Mouse (Mus musculus) lung, adult 2 months (tissue): ENCODE data around the gene Gramd1b. TPM values are rescaled to one million over a fixed set of nuclear protein-coding genes. Genes with fewer than 3 reads are reported as not detected.

Experiments used
- DNase-seq: peaks from one replicate; pipeline ENCODE4 v3.0.0; 2022
- H3K4me1 ChIP-seq: fragments of 200-500 bp; 2 replicates; pipeline ENCODE4 v1.6.1; 2011; ENCODE audit warnings: low read length; ENCODE audit not compliant: control insufficient read depth, insufficient read depth
- H3K4me3 ChIP-seq: fragments of 200-500 bp; replicated peaks from 2 replicates; pipeline ENCODE3; 2011; ENCODE audit warnings: low read depth, mild to moderate bottlenecking, control low read depth, low read length; ENCODE audit errors: extremely low read depth
- CTCF ChIP-seq: fragments of 200-500 bp; IDR thresholded peaks from 2 replicates; pipeline ENCODE4 v1.5.1; 2011; ENCODE audit warnings: mild to moderate bottlenecking, low read length, control low read depth; ENCODE audit not compliant: insufficient read depth
- POLR2A ChIP-seq: fragments of 200-500 bp; IDR thresholded peaks from 2 replicates; pipeline ENCODE4 v1.6.1; 2011; ENCODE audit warnings: low read depth, mild to moderate bottlenecking, control low read depth, low read length, borderline replicate concordance; ENCODE audit errors: extremely low read depth
- whole genome bisulfite sequencing: fragments of 180-500 bp; shearing (Covaris S2); methylation state at CpG from one replicate; pipeline ENCODE4 v1.1.7; 2018; 5-methylcytosine and 5-hydroxymethylcytosine counted together
- polyA plus RNA-seq: library from polyadenylated mRNA; depleted of rRNA; stranded (reverse); fragments of >200 nt; gene quantifications from 2 replicates; pipeline ENCODE4 v1.2.3, GENCODE M21; 2012

Gramd1b gene
- polyA plus RNA-seq, 1 experiment, result 19.0 TPM

DNA sequence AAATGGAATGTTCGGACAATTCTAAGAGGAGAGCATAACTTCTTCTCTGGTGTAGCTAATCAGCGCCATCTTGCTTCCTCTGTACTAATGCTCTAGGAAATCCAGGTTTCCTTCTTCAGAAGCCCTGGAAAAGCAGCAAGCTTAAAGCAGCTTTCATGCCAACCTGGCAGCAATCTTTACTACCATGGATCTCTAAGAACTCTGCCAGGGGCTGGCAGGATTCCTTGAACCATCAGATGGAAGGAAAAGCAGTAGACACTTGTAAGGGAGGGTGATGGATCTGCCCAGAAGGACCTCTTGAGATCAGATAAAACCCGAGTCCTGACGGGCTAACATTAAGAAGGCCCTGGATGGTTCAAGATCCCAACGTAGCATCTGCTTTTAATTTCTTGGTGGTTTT lies 234.9 kb downstream of the Gramd1b start:
- WGBS, result 95% methylated on average over 5 of the region's 5 CpGs

DNA sequence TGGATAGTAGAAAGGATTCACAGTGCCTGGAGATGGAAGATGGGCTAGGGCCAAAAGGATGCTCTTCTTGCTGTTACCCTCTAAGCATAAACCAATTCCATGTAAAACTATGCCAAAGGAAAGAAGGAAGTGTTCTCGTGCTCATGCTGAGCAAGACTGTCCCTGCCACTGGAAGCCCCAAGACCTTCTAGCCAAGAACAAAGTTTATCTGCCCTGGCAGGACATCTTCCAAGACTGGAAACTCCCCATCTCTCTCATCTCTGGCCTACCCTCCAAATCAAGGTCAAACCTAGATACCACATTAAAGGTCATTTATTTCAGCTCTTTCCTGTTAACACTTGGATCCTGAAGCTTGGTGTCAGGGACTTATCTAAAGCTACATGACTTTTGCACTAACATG lies 236.3 kb downstream of the Gramd1b start:
- TF ChIP-seq POLR2A (no peak), CTCF (no peak)
- DNase-seq, result no peak
- 59% methylated on average over 1 of the region's 1 CpGs for WGBS
- H3K4me1 ChIP-seq, result no peaks in the 10 kb centered on the region
- no peak overlapping the region for H3K4me3 ChIP-seq

More for the DNA sequence above, 234.9 kb downstream of the Gramd1b start:
- TF ChIP-seq POLR2A (no peak), CTCF (no peak)
- H3K4me3 ChIP-seq, result no peak overlapping the region
- DNase-seq, result no peak
- no peaks in the 10 kb centered on the region for H3K4me1 ChIP-seq

DNA sequence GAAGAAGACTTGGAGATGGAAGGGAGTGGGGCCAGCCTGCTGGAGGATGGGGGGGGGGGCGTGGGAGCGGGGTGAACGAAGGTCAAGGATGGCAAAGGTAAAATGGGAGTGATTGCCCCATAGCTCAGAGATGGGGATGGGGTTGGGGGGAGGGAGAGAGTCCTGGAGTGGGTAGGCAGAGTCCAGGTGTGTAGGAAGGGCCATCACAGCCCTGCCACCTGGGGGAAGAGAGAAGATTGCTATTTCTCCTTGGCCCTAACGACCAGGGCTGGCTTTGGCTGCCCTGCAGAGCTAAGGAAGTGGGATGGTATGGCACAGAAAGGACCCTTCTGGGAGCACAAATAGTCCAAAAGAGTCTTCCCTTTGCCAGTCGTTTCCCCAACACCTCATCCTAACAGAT lies 237.0 kb downstream of the Gramd1b start:
- H3K4me1 ChIP-seq, result no peaks in the 10 kb centered on the region
- WGBS, result 81% methylated on average over 5 of the region's 5 CpGs
- no peak overlapping the region for H3K4me3 ChIP-seq
- TF ChIP-seq POLR2A, result no peak
- TF ChIP-seq CTCF, result no peak
- no peak for DNase-seq

DNA sequence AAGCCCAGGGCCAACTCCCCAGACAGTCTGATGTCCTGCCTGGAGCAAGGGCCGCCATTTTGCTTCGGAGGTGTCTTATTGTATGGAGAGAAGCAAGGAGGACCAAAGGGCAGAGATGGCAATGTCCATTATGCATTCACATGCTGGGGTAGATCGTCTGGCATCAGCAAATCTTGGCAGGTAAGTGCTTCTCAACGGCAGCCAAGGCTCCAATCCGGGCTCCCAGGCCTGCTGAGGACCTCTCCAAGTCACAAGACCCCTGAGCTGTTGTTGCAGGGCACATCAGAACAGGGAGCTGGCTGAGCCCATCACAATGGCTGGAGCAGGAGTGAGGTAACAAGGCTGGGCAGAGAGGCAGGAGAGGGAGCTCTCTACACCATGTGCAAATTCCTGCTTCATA lies 237.4 kb downstream of the Gramd1b start:
- DNase-seq, result no peak
- Histone ChIP-seq H3K4me1 (no peaks in the 10 kb centered on the region), H3K4me3 (no peak overlapping the region)
- 89% methylated on average over 5 of the region's 5 CpGs for WGBS
- no peak for TF ChIP-seq POLR2A

GRCm38 (mm10) chr9:40293286-40293685 lies 237.9 kb downstream of the Gramd1b start:
- no peak overlapping the region for H3K4me3 ChIP-seq
- DNase-seq, result no peak
- TF ChIP-seq CTCF, result no peak
- TF ChIP-seq POLR2A, result no peak
- WGBS, result 94% methylated on average over 8 of the region's 8 CpGs
- no peaks in the 10 kb centered on the region for H3K4me1 ChIP-seq

GRCm38 (mm10) chr9:40292475-40292874 lies 238.7 kb downstream of the Gramd1b start:
- Histone ChIP-seq H3K4me1 (no peaks in the 10 kb centered on the region), H3K4me3 (no peak overlapping the region)
- WGBS, result 70% methylated on average over 4 of the region's 4 CpGs
- DNase-seq, result no peak
- TF ChIP-seq POLR2A (no peak), CTCF (no peak)

DNA sequence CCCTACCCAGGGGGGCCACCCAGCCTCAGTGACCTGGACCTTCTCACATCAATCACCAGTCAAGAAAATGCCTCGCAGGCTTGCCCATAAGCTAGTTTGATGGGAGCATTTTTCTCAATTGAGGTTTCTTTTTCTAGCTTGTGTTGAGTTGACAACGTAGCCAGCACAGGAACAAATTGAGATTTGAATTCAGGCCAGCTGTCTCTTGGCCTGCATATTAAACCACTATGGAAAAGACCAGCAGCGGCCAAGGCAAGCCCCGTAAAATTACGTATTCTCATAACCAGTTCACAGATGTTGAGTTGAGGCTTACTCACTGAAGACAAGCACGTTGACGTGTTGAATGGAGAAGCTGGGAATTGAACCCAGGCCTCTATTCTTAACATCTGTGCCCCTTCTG lies 248.2 kb downstream of the Gramd1b start:
- no peak overlapping the region for H3K4me3 ChIP-seq
- H3K4me1 ChIP-seq, result no peaks in the 10 kb centered on the region
- TF ChIP-seq POLR2A (no peak), CTCF (no peak)
- WGBS, result 72% methylated on average over 7 of the region's 7 CpGs
- no peak for DNase-seq

DNA sequence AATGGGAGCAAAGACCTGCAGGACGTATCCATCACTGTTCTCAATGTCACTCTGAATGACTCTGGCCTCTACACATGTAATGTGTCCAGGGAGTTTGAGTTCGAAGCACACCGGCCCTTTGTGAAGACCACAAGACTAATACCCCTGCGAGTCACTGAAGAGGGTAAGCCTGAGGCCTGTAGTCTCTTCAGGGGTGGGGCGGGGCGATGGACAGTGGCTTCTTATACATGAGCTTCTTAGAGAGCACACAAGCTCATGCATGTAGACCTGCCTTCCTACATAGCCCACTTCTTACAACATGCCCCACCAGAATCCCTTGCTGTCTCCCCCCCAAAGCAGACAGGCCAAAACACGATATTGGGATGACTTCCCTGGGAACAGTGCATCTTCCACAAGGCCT lies 251.7 kb downstream of the Gramd1b start:
- H3K4me1 ChIP-seq, result no peaks in the 10 kb centered on the region; the same call in 1 of the 2 replicates
- WGBS, result 93% methylated on average over 7 of the region's 7 CpGs
- DNase-seq, result no peak

GRCm38 (mm10) chr9:40277671-40278070 lies 253.5 kb downstream of the Gramd1b start:
- DNase-seq, result no peak
- no peaks in the 10 kb centered on the region; the same call in 1 of the 2 replicates for H3K4me1 ChIP-seq
- 65% methylated on average over 3 of the region's 3 CpGs for WGBS
- TF ChIP-seq POLR2A (no peak), CTCF (no peak)
- H3K4me3 ChIP-seq, result no peak overlapping the region

More for the DNA sequence above, 251.7 kb downstream of the Gramd1b start:
- TF ChIP-seq POLR2A, result no peak
- no peak for TF ChIP-seq CTCF
- no peak overlapping the region for H3K4me3 ChIP-seq

DNA sequence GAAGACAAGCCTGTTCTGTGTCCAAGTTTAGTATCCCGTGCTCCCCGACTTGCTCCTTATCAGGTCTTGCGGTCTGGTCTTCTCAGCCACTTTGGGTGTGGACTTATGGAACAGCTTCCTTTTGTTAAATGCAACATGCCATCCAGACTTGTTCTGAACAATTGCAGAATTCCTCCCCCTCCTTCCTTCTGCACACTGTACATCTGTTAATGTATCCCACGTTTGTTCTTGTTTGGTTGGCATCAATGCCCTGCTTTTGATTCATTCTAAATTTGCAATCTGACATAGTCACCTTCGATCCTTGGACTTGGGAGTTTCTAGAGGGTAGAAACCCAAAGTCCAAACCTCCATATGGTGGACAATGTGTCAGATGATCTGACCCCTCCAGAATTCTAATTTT lies 255.3 kb downstream of the Gramd1b start:
- H3K4me1 ChIP-seq, result peaks cover 2% of the 10 kb centered on the region; the same call in 1 of the 2 replicates
- H3K4me3 ChIP-seq, result no peak overlapping the region
- TF ChIP-seq CTCF (no peak), POLR2A (no peak)
- WGBS, result 54% methylated on average over 5 of the region's 5 CpGs
- DNase-seq, result no peak

DNA sequence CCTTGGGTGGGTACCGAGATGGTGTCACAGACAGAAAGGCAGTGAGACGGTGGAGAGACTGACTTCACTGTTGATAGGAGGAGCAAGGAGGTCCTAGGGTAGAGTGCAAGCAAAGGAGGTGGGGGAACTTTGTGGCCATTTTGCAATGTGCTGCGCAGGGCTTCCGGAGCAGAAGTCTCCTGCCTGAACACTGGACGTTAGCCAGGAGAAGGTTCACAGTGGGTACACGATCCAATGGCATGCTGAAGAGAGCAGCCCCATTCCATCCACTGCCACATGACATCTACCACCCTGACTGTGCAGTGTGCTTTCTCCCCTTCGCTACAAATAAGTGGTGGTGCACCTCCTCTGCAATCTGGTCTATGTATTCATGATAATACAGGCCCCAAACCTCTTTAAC lies 258.4 kb downstream of the Gramd1b start:
- WGBS, result 52% methylated on average over 7 of the region's 7 CpGs
- no peak for DNase-seq
- H3K4me3 ChIP-seq, result no peak overlapping the region
- TF ChIP-seq CTCF (no peak), POLR2A (no peak)
- H3K4me1 ChIP-seq, result peaks cover 4% of the 10 kb centered on the region
